Mouse (Mus musculus): ENCODE measurements around the gene Mapkapk2.

Gene Mapkapk2

GRCm38 (mm10) chr1:131079762-131080161 lies 17.9 kb downstream of the Mapkapk2 start:
- no peak for DNase-seq

DNA sequence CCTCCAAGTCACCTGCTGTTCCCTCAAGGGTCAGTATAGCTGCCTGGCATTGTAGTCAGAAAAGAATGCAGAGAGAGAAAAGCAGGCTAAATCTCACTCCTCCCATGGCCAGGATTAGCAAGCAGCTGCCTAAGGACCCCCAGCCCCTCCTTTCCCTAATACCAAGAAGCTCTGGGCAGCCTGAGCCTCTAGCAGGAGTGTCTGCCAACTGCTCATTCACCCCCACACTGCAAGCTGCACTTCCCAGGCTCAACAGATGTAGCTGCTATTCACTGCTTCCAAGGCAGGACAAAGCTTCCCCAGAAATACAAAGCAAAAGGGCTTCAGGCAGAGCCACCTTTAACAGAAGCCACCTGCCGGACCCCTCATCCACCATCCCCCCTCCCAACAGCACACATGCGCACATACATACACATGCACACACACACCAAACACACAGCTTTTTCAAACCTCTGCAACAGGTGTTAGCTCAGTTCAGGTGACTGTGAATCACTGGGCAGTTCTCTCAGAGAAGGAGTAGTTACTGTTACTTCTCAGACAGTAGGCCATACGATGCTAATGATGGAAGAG lies 18.8 kb downstream of the Mapkapk2 start:
- no peak for DNase-seq

GRCm38 (mm10) chr1:131075098-131075791 lies 22.4 kb downstream of the Mapkapk2 start:
- no peak for DNase-seq

DNA sequence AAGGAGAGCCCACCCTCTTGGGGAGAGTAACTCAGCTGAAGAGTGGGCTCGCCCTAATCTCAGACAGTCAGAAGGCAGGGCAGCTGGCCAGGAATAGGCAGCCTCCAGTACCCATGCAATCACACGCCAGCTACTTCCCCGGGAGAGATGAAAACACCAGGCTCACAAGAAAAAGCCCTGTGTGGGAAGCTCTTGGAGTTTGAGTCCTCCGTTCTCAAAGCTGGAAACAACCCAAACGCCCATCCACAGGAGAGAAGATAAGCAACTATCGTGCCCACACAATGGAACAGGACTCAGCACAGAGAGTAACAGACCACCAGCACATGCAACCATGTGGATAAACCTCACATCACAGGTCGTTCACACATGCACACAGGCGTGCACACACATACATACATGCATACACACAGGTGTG lies 23.1 kb downstream of the Mapkapk2 start:
- DNase-seq, result no peak

- DNase-seq, result no peak
Measured at GRCm38 (mm10) chr1:131072376-131072990, 25.1 kb downstream of the Mapkapk2 start.

GRCm38 (mm10) chr1:131069010-131069409 lies 28.6 kb downstream of the Mapkapk2 start:
- no peak for DNase-seq

- DNase-seq, result peak; percentile 75
Measured at GRCm38 (mm10) chr1:131068011-131068727, 29.5 kb downstream of the Mapkapk2 start.

DNA sequence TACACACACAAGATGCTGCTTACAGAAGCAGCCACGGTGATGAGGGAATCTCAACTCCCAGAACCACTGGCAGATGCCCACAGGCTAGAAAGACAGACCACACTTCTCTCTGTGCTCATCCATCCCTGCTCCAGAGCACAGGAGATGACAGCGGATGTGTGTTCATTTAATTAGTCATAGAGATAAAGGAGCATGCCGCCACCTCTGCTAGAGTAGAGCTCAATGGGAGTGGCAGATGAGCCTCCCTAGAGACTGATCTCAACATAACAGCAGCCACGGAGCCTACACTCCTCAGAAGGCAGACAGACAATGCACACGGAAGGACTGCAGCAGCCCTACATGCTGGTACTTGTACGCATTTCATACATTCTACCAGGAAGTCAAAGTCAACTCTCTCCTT lies 33.4 kb downstream of the Mapkapk2 start:
- peak; percentile 39 for DNase-seq

DNA sequence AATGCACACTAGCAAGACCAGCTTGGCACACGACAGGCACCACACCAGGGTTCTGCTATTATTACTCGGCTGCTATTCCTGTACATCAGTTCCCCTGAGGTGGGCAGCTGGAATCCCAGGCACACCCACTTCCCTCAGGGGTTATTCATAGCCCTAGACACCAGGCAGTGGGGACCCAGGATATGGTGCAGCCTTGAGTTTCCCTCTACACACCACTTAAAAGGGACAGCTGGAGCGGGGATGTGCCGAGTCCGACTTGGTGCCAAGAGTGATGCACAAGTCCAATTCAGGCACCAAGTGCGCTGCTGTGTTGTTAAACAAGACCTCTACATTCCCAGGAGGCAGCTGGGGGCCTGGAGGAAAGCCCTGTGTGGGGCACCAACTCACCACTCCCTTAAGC lies 34.8 kb downstream of the Mapkapk2 start:
- DNase-seq, result no peak

DNA sequence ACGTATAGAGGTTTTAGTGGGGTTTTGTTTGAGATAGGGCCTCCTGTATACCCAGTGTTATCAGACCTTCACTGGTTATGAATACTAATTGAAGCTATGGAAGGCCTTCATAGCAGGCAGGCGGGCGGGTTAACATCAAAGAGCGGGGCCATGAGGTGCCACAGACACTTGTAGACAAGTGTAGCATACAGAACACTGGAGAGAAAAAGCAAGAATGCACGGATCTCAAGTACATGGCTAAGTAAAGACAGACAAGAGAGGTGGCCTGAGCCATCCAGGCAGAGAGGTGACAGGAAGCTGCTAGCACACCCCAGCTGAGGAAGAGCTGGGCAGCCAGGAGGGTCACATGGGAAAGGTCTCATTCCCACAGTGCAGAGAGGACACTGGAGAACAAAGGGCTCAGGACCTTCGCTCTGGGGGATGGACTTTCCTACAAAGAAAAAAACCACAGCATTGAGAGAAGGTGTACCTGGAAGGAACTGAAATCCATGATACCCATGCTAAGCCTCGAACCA lies 35.8 kb downstream of the Mapkapk2 start:
- DNase-seq, result no peak

DNA sequence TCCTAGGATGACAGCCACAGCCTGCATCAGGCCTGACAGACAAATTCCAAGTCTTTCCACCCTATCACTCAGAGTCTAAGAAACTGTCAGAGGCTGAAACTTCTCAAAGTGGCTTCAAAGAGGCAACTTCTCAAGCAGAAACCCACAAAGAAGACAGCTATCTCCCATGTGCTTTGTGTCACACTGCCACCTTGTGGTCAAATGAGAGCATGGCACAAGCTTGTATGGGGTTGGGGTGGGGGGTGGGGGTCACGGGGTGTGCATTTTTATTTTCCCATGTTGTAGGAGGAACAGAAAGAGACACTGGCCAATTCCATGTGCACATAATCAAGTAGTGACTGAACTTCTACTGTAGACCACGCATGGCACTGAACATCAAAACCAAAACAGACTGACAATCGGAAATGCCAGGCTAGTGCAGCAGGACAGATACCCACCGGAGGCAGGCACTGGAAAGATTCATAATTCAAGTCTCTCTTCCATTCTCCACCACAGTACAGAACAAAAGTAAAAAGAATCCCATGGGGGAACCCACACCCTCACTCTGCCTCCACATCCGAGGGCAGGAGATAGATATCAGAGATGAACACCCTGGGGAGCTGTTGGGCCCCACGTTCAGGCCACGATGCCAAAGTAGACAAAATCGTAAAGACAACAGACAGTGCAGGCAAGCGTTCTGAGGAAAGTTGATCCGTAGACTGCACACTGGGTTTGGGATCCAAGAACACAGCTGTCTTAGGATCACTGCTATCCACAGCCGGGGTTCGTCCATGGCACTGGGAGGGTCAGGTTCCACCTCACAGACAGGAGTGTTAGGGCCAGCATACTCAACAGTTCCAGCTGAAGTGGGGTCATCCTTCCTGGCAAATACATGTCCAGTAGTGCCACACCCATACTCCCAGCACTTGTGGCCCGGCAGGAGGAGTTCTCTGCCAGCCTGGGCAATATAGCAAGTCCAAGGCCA lies 37.1 kb downstream of the Mapkapk2 start:
- peak; percentile 53 for DNase-seq

DNA sequence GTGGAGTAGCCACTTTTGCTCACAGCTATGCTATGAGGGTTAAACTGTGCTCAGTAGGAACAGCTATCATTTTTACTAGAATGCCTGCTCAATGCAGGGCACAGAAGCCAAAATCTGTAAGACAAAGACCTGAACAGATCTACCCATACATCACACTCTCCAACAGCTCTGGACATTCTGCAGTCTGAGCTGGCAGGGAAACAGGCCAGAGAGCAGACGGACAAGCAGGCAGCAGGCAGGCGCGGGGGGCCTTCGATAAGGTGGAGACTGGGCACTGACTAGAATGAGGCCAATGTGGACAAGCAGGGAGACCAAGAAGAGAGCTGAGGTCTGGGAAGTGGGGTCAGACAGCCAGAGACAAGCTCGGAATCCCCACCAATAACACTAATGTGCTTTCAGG lies 37.8 kb downstream of the Mapkapk2 start:
- DNase-seq, result no peak

DNA sequence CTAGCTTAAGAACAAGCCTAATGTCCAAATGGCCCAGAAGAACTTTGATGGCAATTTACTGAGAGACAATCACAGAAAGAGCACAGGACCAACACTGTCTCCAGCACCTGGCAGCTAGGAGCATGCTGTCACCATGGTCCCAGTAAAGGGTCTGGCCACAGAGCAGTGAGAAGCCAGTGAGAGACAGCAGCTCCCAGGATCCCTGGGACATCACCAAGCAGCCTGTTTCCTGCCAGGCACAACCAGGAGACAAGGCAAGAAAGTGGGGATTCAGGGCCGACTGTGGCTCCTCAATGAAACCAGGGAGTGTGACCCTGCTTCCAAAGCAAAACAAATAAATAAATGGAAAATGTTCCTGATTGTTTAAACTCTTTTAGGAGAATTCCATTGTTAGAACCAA lies 38.2 kb downstream of the Mapkapk2 start:
- no peak for DNase-seq

GRCm38 (mm10) chr1:131058431-131058830 lies 39.2 kb downstream of the Mapkapk2 start:
- DNase-seq, result no peak

GRCm38 (mm10) chr1:131054251-131054650 lies 43.4 kb downstream of the Mapkapk2 start:
- DNase-seq, result no peak

GRCm38 (mm10) chr1:131053656-131054055 lies 44.0 kb downstream of the Mapkapk2 start:
- no peak for DNase-seq

GRCm38 (mm10) chr1:131053239-131053638 lies 44.4 kb downstream of the Mapkapk2 start:
- peak; percentile 45 for DNase-seq

DNA sequence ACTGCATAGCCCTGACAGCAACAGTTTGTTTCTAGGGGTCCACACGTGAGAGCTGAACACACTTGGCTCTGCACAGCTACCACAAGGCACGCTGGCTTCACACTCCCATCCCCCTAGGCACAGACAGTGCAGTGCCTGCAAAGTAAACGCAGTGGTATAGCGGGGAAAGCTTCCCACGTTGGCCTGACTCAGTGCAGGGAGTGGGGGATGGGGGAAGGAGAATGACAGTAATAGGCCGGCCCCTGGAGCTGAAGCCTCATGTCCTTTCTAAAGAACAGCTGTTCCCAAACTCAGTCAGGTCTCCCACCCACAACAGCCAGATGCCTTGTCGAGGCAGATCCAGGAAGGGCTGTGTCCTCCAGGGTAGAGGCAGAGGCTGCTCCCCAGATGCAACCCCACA lies 46.6 kb downstream of the Mapkapk2 start:
- no peak for DNase-seq

GRCm38 (mm10) chr1:131050617-131051016 lies 47.0 kb downstream of the Mapkapk2 start:
- DNase-seq, result no peak

DNA sequence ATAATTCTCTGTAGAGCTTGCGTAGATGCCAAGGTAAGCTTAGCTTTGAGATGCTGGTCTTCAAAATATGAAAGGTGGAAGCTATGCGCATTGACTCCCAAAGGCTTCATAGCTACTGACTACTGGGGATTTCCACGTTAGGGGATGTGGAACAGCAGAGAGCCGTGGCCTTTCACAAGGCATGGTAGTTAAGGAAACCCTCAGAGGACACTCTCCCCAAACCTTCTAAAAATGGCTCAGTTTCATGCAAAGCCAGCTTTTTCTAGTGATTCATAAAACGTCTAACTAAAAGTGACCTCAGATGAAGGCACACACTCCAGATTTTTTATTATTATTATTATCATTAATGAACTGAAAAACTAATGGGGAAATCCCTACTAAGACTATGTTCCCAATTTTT lies 47.6 kb downstream of the Mapkapk2 start:
- DNase-seq, result no peak

DNA sequence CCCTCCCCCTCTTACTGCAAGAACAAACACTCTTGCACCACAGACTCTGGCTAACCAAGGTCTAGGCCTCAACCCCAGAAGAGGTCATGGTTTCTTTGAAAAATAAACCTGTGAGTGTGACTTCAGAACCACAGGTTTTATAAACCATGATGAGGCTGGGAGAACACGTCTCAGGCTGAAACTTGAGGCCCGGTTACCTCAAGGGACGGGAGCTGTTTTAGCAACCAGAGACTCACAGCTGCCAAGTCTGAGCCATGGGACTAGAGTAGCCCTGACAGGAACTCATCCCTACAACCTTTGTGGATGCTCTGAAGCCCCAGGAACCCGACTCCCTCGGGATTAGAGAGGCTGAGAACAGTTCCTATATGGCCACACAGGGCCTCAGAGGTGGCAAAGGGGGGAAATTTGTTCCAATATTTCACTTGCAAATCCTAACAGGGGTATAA lies 48.2 kb downstream of the Mapkapk2 start:
- no peak for DNase-seq

GRCm38 (mm10) chr1:131048946-131049345 lies 48.7 kb downstream of the Mapkapk2 start:
- no peak for DNase-seq
